Mouse (Mus musculus) intestine, embryonic 16.5 days (tissue): ENCODE measurements around the gene Rnf43. TPM values are rescaled to one million over a fixed set of nuclear protein-coding genes. Genes with fewer than 3 reads are reported as not detected.

Experiments used
- ATAC-seq: fragments of 200-750 bp; cut with Nextera tagmentation; 2 replicates; pipeline ENCODE4 v1.8.0; 2017; ENCODE audit warnings: moderate TSS enrichment, moderate library complexity
- H3K27ac ChIP-seq: fragments of 300-500 bp; sonication (generic); 2 replicates; pipeline ENCODE4 v1.5.1; 2014; ENCODE audit warnings: mild to moderate bottlenecking, low read length
- H3K27me3 ChIP-seq: fragments of 300-500 bp; sonication (generic); replicated peaks from 2 replicates; pipeline ENCODE4 v1.6.1; 2014; ENCODE audit warnings: low read length, control low read depth, mixed read lengths; ENCODE audit not compliant: control insufficient read depth, insufficient read depth
- H3K36me3 ChIP-seq: fragments of 300-500 bp; sonication (generic); 2 replicates; pipeline ENCODE4 v1.6.1; 2014; ENCODE audit warnings: low read length, control low read depth; ENCODE audit not compliant: control insufficient read depth, insufficient read depth
- H3K4me1 ChIP-seq: fragments of 300-500 bp; sonication (generic); 2 replicates; pipeline ENCODE4 v1.6.1; 2014; ENCODE audit warnings: low read length, control low read depth, mixed read lengths; ENCODE audit not compliant: control insufficient read depth, insufficient read depth
- H3K4me2 ChIP-seq: fragments of 300-500 bp; sonication (generic); 2 replicates; pipeline ENCODE4 v1.6.1; 2014; ENCODE audit warnings: low read depth, low read length, control low read depth
- H3K4me3 ChIP-seq: fragments of 300-500 bp; sonication (generic); 2 replicates; pipeline ENCODE4 v1.5.1; 2014; ENCODE audit warnings: mild to moderate bottlenecking, low read length
- H3K9ac ChIP-seq: fragments of 300-500 bp; sonication (generic); 2 replicates; pipeline ENCODE4 v1.6.1; 2014; ENCODE audit warnings: low read depth, low read length
- H3K9me3 ChIP-seq: fragments of 300-500 bp; sonication (generic); 2 replicates; pipeline ENCODE4 v1.6.1; 2016; ENCODE audit warnings: low read length, control low read depth; ENCODE audit not compliant: control insufficient read depth
- WGBS: fragments of 180-500 bp; shearing (Covaris S2); extraction: QIAGEN DNeasy Blood & Tissue Kit; methylation state at CpG from one replicate; pipeline ENCODE4 v1.1.7; 2014; 5-methylcytosine and 5-hydroxymethylcytosine counted together
- polyA plus RNA-seq: library from polyadenylated mRNA; unstranded; fragments of >200 nt; fragmentation: Nextera tagmentation; extraction: Ambion mirVana; gene quantifications from 2 replicates; pipeline ENCODE4 v1.2.1, GENCODE M21; 2015

The Rnf43 gene
- polyA plus RNA-seq, 1 experiment from 2014 or later, result 11.2 TPM

DNA sequence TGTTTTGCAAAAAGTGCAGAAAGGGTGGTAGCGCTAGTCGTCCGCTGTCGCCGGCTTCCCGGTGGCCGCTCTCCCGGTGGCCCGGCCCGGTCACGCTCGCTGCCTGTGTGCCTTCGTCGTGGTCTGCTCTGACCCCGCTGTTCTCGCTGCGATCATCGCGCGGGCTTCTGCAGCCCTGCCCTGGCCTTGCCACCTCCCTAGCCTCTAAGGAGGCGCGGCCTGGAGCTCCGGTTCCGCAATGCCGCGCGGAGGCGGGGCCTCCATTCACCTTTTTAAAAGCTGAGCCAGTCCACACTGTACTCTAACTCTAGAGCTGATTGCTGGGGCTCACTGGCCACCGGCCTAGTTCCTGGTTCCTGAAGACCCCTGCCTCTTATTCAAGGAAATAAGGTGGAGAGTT lies 23.3 kb upstream of the Rnf43 start:
- Histone ChIP-seq H3K4me2 (peak overlapping the region; percentile 91), H3K27ac (peak overlapping the region; percentile 70), H3K4me3 (peak overlapping the region; percentile 55), H3K9me3 (no peaks in the 10 kb centered on the region), H3K4me1 (0 out of 2 replicates have a peak, but pooled peaks cover 2% of the 10 kb centered on the region), H3K9ac (peak overlapping the region; percentile 86), H3K36me3 (no peaks in the 10 kb centered on the region), H3K27me3 (no peaks in the 10 kb centered on the region)
- WGBS, result under 1% methylated on average over 29 of the region's 29 CpGs
- ATAC-seq, result peak; percentile 98

DNA sequence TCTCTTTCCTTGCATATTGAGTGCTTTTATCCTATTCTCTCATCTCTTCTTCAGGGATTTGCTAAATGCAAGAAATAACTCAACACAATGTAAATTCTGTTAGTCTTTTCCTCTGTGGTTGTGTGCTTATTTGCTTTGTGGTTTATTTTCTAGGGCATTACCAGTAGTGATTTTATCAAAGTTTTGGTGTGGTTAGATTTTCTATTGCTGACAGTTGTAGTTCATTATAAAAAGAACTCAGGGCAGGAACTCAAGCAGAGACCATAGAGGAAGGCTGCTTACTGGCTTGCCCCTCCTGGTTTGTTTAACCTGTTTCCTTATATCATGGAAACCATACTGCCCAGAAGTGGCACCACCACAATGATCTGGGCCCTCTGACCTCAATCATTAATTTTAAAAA lies 19.7 kb upstream of the Rnf43 start:
- H3K27ac ChIP-seq, result no peak overlapping the region
- ATAC-seq, result no peak
- no peaks in the 10 kb centered on the region for H3K36me3 ChIP-seq
- H3K9me3 ChIP-seq, result no peaks in the 10 kb centered on the region
- no peaks in the 10 kb centered on the region for H3K27me3 ChIP-seq
- H3K4me1 ChIP-seq, result 0 out of 2 replicates have a peak, but pooled peaks cover 2% of the 10 kb centered on the region
- no peak overlapping the region for H3K9ac ChIP-seq
- H3K4me2 ChIP-seq, result no peak overlapping the region
- no peak overlapping the region for H3K4me3 ChIP-seq

DNA sequence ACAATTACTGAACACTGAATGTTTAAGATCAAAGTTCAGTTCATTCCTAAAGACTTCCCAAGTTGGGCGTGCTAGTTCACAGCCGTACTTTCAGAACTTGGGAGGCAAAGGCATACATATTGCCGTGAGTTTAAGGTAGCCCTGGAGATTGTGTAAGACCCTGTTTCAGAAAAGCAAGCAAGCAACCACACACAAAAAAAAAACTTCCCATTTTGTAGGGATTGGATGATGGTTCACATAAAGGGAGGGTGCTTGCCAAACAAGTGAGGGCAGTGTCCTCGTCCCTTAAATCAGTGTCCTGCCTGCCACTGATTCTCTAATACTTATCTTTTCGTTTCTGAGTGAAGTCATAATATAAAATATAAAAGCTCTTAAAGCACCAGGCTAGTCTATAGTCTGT lies 7.8 kb upstream of the Rnf43 start:
- no peaks in the 10 kb centered on the region for H3K36me3 ChIP-seq
- no peak overlapping the region for H3K9ac ChIP-seq
- no peaks in the 10 kb centered on the region for H3K4me1 ChIP-seq
- no peaks in the 10 kb centered on the region for H3K27me3 ChIP-seq
- WGBS, result 48% methylated on average over 5 of the region's 5 CpGs
- no peaks in the 10 kb centered on the region for H3K9me3 ChIP-seq
- no peak overlapping the region for H3K4me2 ChIP-seq
- no peak overlapping the region for H3K27ac ChIP-seq
- no peak overlapping the region for H3K4me3 ChIP-seq
- ATAC-seq, result no peak

DNA sequence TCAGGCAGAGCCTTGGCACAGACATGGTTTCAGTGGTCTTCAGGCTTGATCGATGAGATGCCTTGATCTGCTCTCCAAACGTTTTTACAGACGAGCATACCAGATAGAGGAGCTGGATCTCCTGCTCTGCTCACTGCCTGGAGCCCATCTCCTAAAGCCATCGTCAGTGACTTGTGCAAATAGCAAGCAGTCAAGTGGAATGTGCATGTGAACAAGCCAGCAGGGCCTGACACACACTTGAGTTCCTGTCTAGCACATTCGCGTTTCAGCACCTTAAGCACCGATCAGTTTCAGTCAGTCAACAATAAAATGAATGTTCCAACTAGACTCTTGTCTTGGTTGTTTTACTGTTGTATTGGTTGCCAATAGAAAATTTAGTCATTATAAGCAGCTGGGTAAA lies 3.3 kb upstream of the Rnf43 start:
- ATAC-seq, result no peak
- H3K27me3 ChIP-seq, result no peaks in the 10 kb centered on the region
- H3K36me3 ChIP-seq, result no peaks in the 10 kb centered on the region
- no peaks in the 10 kb centered on the region for H3K9me3 ChIP-seq
- no peak overlapping the region for H3K4me2 ChIP-seq
- H3K4me1 ChIP-seq, result no peaks in the 10 kb centered on the region
- H3K27ac ChIP-seq, result no peak overlapping the region
- H3K4me3 ChIP-seq, result no peak overlapping the region
- no peak overlapping the region for H3K9ac ChIP-seq
- WGBS, result 65% methylated on average over 7 of the region's 7 CpGs

- H3K4me2 ChIP-seq, result peak overlapping the region; percentile 46
- no peaks in the 10 kb centered on the region for H3K27me3 ChIP-seq
- peak overlapping the region; percentile 55 for H3K4me3 ChIP-seq
- no peaks in the 10 kb centered on the region for H3K4me1 ChIP-seq
- peak overlapping the region; percentile 72 for H3K9ac ChIP-seq
- 0 out of 2 replicates have a peak, but pooled peaks have one; percentile 32 for ATAC-seq
- 9% methylated on average over 14 of the region's 14 CpGs for WGBS
- H3K9me3 ChIP-seq, result no peaks in the 10 kb centered on the region
- H3K27ac ChIP-seq, result peak overlapping the region; percentile 88
- no peaks in the 10 kb centered on the region for H3K36me3 ChIP-seq
Measured at GRCm38 (mm10) chr11:87662822-87663221, 300 bp downstream of the Rnf43 start.

DNA sequence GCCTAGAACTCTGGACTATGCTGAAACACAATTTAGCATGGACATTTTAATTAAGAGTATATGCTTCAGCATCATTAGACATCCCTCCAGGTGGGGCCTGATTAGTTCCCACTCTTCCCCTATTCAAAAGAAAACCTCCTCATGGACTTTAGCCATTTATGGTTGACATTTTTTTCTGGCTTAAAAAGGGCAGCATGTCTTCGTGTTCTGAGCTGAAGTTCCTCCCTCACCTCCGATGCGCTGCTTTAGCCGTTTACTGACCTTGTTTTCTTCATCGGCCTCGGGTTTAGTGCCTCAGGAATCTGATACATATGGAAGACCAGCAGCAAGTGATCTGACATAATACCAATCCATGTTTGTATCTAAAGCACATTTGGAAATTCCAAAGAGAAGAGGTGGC lies 1.4 kb downstream of the Rnf43 start:
- H3K4me1 ChIP-seq, result no peaks in the 10 kb centered on the region
- peak overlapping the region; percentile 42 for H3K4me2 ChIP-seq
- no peaks in the 10 kb centered on the region for H3K9me3 ChIP-seq
- H3K27ac ChIP-seq, result peak overlapping the region; percentile 59; the same call in 1 of the 2 replicates
- peak overlapping the region; percentile 57 for H3K4me3 ChIP-seq
- no peaks in the 10 kb centered on the region for H3K27me3 ChIP-seq
- ATAC-seq, result no peak
- H3K36me3 ChIP-seq, result no peaks in the 10 kb centered on the region
- 50% methylated on average over 6 of the region's 6 CpGs for WGBS
- H3K9ac ChIP-seq, result peak overlapping the region; percentile 61

- Histone ChIP-seq H3K4me3 (peak overlapping the region; percentile 57), H3K27me3 (no peaks in the 10 kb centered on the region), H3K4me1 (no peaks in the 10 kb centered on the region), H3K9ac (peak overlapping the region; percentile 61), H3K9me3 (no peaks in the 10 kb centered on the region), H3K27ac (peak overlapping the region; percentile 59), H3K36me3 (no peaks in the 10 kb centered on the region), H3K4me2 (peak overlapping the region; percentile 42)
- 59% methylated on average over 12 of the region's 12 CpGs for WGBS
- no peak for ATAC-seq
Measured at GRCm38 (mm10) chr11:87664521-87664920, 2.0 kb downstream of the Rnf43 start.

GRCm38 (mm10) chr11:87665224-87665623 lies 2.7 kb downstream of the Rnf43 start:
- no peak overlapping the region for H3K27ac ChIP-seq
- no peaks in the 10 kb centered on the region for H3K36me3 ChIP-seq
- H3K9ac ChIP-seq, result peak overlapping the region; percentile 60
- 55% methylated on average over 6 of the region's 6 CpGs for WGBS
- no peaks in the 10 kb centered on the region for H3K9me3 ChIP-seq
- ATAC-seq, result no peak
- H3K4me1 ChIP-seq, result no peaks in the 10 kb centered on the region
- no peaks in the 10 kb centered on the region for H3K27me3 ChIP-seq
- H3K4me3 ChIP-seq, result peak overlapping the region; percentile 40
- H3K4me2 ChIP-seq, result peak overlapping the region; percentile 16; the same call in 1 of the 2 replicates

- no peak for ATAC-seq
- H3K9ac ChIP-seq, result peak overlapping the region; percentile 69
- H3K4me2 ChIP-seq, result peak overlapping the region; percentile 43
- no peaks in the 10 kb centered on the region for H3K27me3 ChIP-seq
- 53% methylated on average over 2 of the region's 2 CpGs for WGBS
- H3K4me3 ChIP-seq, result peak overlapping the region; percentile 49
- H3K27ac ChIP-seq, result no peak overlapping the region
- no peaks in the 10 kb centered on the region for H3K36me3 ChIP-seq
- no peaks in the 10 kb centered on the region for H3K9me3 ChIP-seq
- no peaks in the 10 kb centered on the region for H3K4me1 ChIP-seq
Measured at GRCm38 (mm10) chr11:87665658-87666057, 3.1 kb downstream of the Rnf43 start.
